Mouse (Mus musculus) erythroblast, embryonic 14.5 days (primary cell): ENCODE measurements around the gene Gm49337. TPM values are rescaled to one million over a fixed set of nuclear protein-coding genes. Genes with fewer than 3 reads are reported as not detected.

Experiments used
- H3K27me3 ChIP-seq: 2 replicates; pipeline ENCODE4 v1.6.1; 2012; ENCODE audit warnings: inconsistent platforms; ENCODE audit not compliant: control insufficient read depth
- H3K36me3 ChIP-seq: 2 replicates; pipeline ENCODE4 v1.6.1; 2012; ENCODE audit warnings: mild to moderate bottlenecking, inconsistent platforms; ENCODE audit not compliant: control insufficient read depth
- H3K4me1 ChIP-seq: 2 replicates; pipeline ENCODE4 v1.6.1; 2012; ENCODE audit warnings: inconsistent platforms; ENCODE audit not compliant: control insufficient read depth
- H3K4me3 ChIP-seq: replicated peaks from 2 replicates; pipeline ENCODE3; 2012; ENCODE audit warnings: moderate library complexity, mild to moderate bottlenecking, inconsistent platforms
- H3K9me3 ChIP-seq: 2 replicates; pipeline ENCODE4 v1.6.1; 2012; ENCODE audit warnings: low read length, inconsistent platforms, mixed read lengths; ENCODE audit not compliant: control insufficient read depth
- GATA1 ChIP-seq: IDR thresholded peaks from 2 replicates; pipeline ENCODE4 v1.6.1; 2012; ENCODE audit warnings: low read length, inconsistent platforms, mixed read lengths
- TAL1 ChIP-seq: IDR thresholded peaks from 3 replicates; pipeline ENCODE4 v1.6.1; 2012; ENCODE audit warnings: low read length, inconsistent platforms, mixed read lengths
- polyA plus RNA-seq: library from polyadenylated mRNA; stranded (reverse); fragments of >175 nt; gene quantifications from 2 replicates; pipeline ENCODE4 v1.2.3, GENCODE M21; 2012

Gm49337 gene
- polyA plus RNA-seq, 1 experiment: not detected

GRCm38 (mm10) chr4:116169353-116169672 lies 3.9 kb upstream of the Gm49337 start:
- Histone ChIP-seq H3K4me1 (peaks cover 7% of the 10 kb centered on the region), H3K36me3 (no peaks in the 10 kb centered on the region), H3K27me3 (peaks cover 2% of the 10 kb centered on the region; the same call in 1 of the 2 replicates), H3K9me3 (no peaks in the 10 kb centered on the region), H3K4me3 (no peak overlapping the region)
- TF ChIP-seq GATA1 (no peak), TAL1 (no peak)

DNA sequence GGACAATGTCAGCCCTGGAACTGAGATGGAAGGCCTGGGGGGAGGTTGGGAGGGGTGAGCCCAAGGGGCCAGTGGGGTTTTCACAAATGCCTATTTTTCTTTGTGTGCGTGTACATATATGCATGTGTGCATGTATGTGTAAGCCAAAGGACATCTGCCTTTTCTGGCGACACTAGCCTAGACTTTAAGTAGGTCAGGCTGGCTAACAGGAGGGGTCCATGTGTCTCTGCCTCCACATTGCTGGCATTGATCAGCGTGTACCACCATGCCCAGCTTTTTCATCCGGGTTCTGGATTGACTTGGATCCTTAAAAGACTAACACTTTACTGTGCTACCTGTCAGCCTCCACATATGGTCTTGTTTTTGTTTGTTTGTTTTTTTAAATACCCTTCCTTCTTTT lies 568 bp downstream of the Gm49337 start:
- Histone ChIP-seq H3K36me3 (no peaks in the 10 kb centered on the region), H3K4me1 (peaks cover 30% of the 10 kb centered on the region), H3K27me3 (peaks cover 23% of the 10 kb centered on the region), H3K4me3 (no peak overlapping the region), H3K9me3 (no peaks in the 10 kb centered on the region)
- no peak for TF ChIP-seq TAL1
- no peak for TF ChIP-seq GATA1

GRCm38 (mm10) chr4:116174466-116175116 lies 1.4 kb downstream of the Gm49337 start:
- H3K36me3 ChIP-seq: no peaks in the 10 kb centered on the region
- H3K9me3 ChIP-seq: no peaks in the 10 kb centered on the region
- H3K4me1 ChIP-seq: peaks cover 30% of the 10 kb centered on the region
- peaks cover 26% of the 10 kb centered on the region for H3K27me3 ChIP-seq
- H3K4me3 ChIP-seq: no peak overlapping the region
- no peak for TF ChIP-seq TAL1
- TF ChIP-seq GATA1: 0 out of 2 replicates have a peak, but pooled peaks have one; percentile 13

DNA sequence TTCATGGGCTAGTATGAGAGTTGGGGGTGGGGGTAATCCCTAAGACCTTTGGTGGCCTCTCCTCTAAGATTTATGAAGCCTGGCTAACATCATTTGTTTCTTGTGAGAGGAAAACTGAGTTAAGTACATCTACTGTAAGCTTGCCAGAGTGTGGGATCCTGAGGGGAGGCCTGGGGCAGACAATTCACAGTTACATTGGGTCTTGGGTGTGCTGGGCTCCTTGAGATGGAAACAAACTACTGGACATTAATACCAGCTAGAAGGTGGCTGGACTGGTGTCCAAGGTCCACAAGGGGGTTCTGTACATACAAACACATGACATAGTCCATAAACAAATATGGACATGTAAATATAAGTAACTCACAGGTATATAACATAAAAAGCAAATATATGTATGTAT lies 2.0 kb downstream of the Gm49337 start:
- H3K36me3 ChIP-seq: no peaks in the 10 kb centered on the region
- TF ChIP-seq GATA1 (no peak), TAL1 (no peak)
- no peaks in the 10 kb centered on the region for H3K9me3 ChIP-seq
- peaks cover 30% of the 10 kb centered on the region for H3K4me1 ChIP-seq
- H3K27me3 ChIP-seq: peaks cover 31% of the 10 kb centered on the region
- no peak overlapping the region for H3K4me3 ChIP-seq

GRCm38 (mm10) chr4:116175711-116176542 lies 2.7 kb downstream of the Gm49337 start:
- no peaks in the 10 kb centered on the region for H3K9me3 ChIP-seq
- H3K4me3 ChIP-seq: no peak overlapping the region
- no peak for TF ChIP-seq TAL1
- TF ChIP-seq GATA1: no peak
- peaks cover 30% of the 10 kb centered on the region for H3K4me1 ChIP-seq
- no peaks in the 10 kb centered on the region for H3K36me3 ChIP-seq
- H3K27me3 ChIP-seq: peaks cover 34% of the 10 kb centered on the region

DNA sequence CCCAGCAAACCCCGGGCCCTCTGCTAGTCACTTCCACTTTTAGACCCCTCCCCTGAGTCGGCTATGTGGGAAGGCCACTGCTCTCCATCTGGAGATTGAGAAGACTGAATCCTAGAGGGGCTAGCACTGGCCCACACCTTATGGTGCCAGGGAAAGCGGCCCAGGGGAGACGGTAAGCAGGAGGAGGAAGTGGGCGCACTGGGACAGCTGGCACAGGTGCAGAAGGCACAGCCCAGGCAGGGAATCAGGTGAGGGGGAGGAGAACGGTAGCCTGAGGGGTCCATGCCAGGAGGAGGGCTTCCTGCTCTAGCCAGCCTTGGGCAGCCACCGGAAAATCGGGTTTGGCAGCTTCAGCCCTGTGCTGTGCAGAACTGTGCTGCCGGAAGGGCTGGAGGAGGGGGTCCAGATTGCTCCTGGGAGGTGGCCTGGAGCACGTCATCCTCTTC lies 3.4 kb downstream of the Gm49337 start:
- Histone ChIP-seq H3K4me1 (peaks cover 30% of the 10 kb centered on the region), H3K36me3 (no peaks in the 10 kb centered on the region), H3K4me3 (no peak overlapping the region), H3K27me3 (peaks cover 40% of the 10 kb centered on the region), H3K9me3 (no peaks in the 10 kb centered on the region)
- TF ChIP-seq TAL1: no peak
- no peak for TF ChIP-seq GATA1

DNA sequence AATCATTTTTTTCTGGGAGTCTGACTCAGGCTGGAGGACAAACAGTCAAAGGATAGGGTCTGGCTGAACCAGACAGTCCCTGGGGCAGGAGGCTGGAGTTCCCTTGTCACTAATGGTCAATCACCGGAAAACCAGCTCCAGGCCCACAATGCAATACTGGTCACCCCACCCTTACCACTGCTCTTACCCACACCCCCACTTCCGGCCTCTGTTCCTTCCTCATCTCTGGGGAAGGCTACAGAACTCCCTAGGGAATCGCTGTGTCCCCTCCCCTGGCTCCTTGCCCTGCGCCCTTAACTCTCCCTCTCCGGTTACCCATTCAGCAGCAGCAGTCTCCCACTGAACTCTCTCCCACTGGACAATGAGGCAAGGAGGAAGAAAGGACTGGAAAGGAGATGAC lies 4.0 kb downstream of the Gm49337 start:
- Histone ChIP-seq H3K4me3 (no peak overlapping the region), H3K4me1 (peaks cover 30% of the 10 kb centered on the region), H3K36me3 (no peaks in the 10 kb centered on the region), H3K9me3 (no peaks in the 10 kb centered on the region), H3K27me3 (peaks cover 46% of the 10 kb centered on the region)
- no peak for TF ChIP-seq GATA1
- no peak for TF ChIP-seq TAL1

GRCm38 (mm10) chr4:116182079-116182478 lies 8.9 kb downstream of the Gm49337 start:
- Histone ChIP-seq H3K27me3 (peaks cover 72% of the 10 kb centered on the region), H3K4me3 (no peak overlapping the region), H3K36me3 (no peaks in the 10 kb centered on the region), H3K4me1 (peaks cover 2% of the 10 kb centered on the region), H3K9me3 (no peaks in the 10 kb centered on the region)
- TF ChIP-seq TAL1 (no peak), GATA1 (no peak)

- H3K36me3 ChIP-seq: no peaks in the 10 kb centered on the region
- H3K4me1 ChIP-seq: no peaks in the 10 kb centered on the region; the same call in 1 of the 2 replicates
- TF ChIP-seq GATA1 (no peak), TAL1 (no peak)
- peaks cover 65% of the 10 kb centered on the region for H3K27me3 ChIP-seq
- no peak overlapping the region for H3K4me3 ChIP-seq
- peaks cover 4% of the 10 kb centered on the region; the same call in 1 of the 2 replicates for H3K9me3 ChIP-seq
Observed at GRCm38 (mm10) chr4:116182745-116183144, 9.6 kb downstream of the Gm49337 start.
